Mouse (Mus musculus): ENCODE measurements around the gene Nfkbie.

GRCm38 (mm10) chr17:45556107-45556489, 595 bp downstream of the Nfkbie start:
- TF ChIP-seq POLR2A (IDR thresholded peaks at IDR 0.05; ENCODE audit: extremely low read depth, insufficient read depth, low read length) (no peak), CTCF (IDR thresholded peaks at IDR 0.05; ENCODE audit: extremely low read depth, insufficient read depth, low read length) (no peak)

Measured in cortical plate, adult 2 months (tissue).